Mouse (Mus musculus): ENCODE results near the gene Astn2. TPM values are rescaled to one million over a fixed set of nuclear protein-coding genes. Genes with fewer than 3 reads are reported as not detected.

The Astn2 gene
- total and polyA plus RNA-seq, 2 experiments = 0.77 to 1.2 TPM

- Histone ChIP-seq H3K27me3 (ENCODE audit: control insufficient read depth, insufficient read depth, low read length) (no peaks in the 10 kb centered on the region), H3K36me3 (ENCODE audit: control insufficient read depth, insufficient read depth, low read length) (no peaks in the 10 kb centered on the region), H3K27ac (replicated peaks; ENCODE audit: insufficient read depth, low read depth, low read length) (no peak overlapping the region), H3K4me3 (ENCODE audit: insufficient read depth, low read depth, low read length) (no peak overlapping the region), H3K9ac (ENCODE audit: low read depth, low read length) (no peak overlapping the region), H3K79me2 (ENCODE audit: control insufficient read depth, insufficient read depth, low read length) (no peaks in the 10 kb centered on the region), H3K4me1 (ENCODE audit: control insufficient read depth, insufficient read depth, low read length) (no peaks in the 10 kb centered on the region)
- WGBS = 77% methylated on average over 9 of the region's 9 CpGs
- no peak for DNase-seq (ENCODE audit: extremely low read depth, low read depth, low spot score)
- TF ChIP-seq CTCF (IDR thresholded peaks at IDR 0.05; ENCODE audit: low read depth, low read length) (no peak), POLR2A (IDR thresholded peaks at IDR 0.05; ENCODE audit: extremely low read depth, insufficient read depth, low read length) (no peak)
These were observed 564.8 kb downstream of the Astn2 start for GRCm38 (mm10) chr4:65839550-65840000.

- 70% methylated on average over 4 of the region's 4 CpGs for WGBS
- no peak for DNase-seq (ENCODE audit: extremely low read depth, low read depth, low spot score)
- TF ChIP-seq POLR2A (IDR thresholded peaks at IDR 0.05; ENCODE audit: extremely low read depth, insufficient read depth, low read length) (no peak), CTCF (IDR thresholded peaks at IDR 0.05; ENCODE audit: low read depth, low read length) (no peak)
- H3K9ac ChIP-seq (ENCODE audit: low read depth, low read length) = no peak overlapping the region
- H3K4me3 ChIP-seq (ENCODE audit: insufficient read depth, low read depth, low read length) = no peak overlapping the region
- no peaks in the 10 kb centered on the region for H3K4me1 ChIP-seq (ENCODE audit: control insufficient read depth, insufficient read depth, low read length)
- no peaks in the 10 kb centered on the region for H3K27me3 ChIP-seq (ENCODE audit: control insufficient read depth, insufficient read depth, low read length)
- no peaks in the 10 kb centered on the region for H3K36me3 ChIP-seq (ENCODE audit: control insufficient read depth, insufficient read depth, low read length)
- no peaks in the 10 kb centered on the region for H3K79me2 ChIP-seq (ENCODE audit: control insufficient read depth, insufficient read depth, low read length)
- H3K27ac ChIP-seq (replicated peaks; ENCODE audit: insufficient read depth, low read depth, low read length) = no peak overlapping the region
These were observed 565.6 kb downstream of the Astn2 start for GRCm38 (mm10) chr4:65838781-65839180.

- Histone ChIP-seq H3K4me1 (ENCODE audit: control insufficient read depth, insufficient read depth, low read length) (no peaks in the 10 kb centered on the region), H3K27ac (replicated peaks; ENCODE audit: insufficient read depth, low read depth, low read length) (no peak overlapping the region), H3K79me2 (ENCODE audit: control insufficient read depth, insufficient read depth, low read length) (no peaks in the 10 kb centered on the region), H3K36me3 (ENCODE audit: control insufficient read depth, insufficient read depth, low read length) (no peaks in the 10 kb centered on the region), H3K4me3 (ENCODE audit: insufficient read depth, low read depth, low read length) (no peak overlapping the region), H3K9ac (ENCODE audit: low read depth, low read length) (no peak overlapping the region), H3K27me3 (ENCODE audit: control insufficient read depth, insufficient read depth, low read length) (no peaks in the 10 kb centered on the region)
- TF ChIP-seq POLR2A (IDR thresholded peaks at IDR 0.05; ENCODE audit: extremely low read depth, insufficient read depth, low read length) = no peak
- TF ChIP-seq CTCF (IDR thresholded peaks at IDR 0.05; ENCODE audit: low read depth, low read length) = no peak
- WGBS = 84% methylated on average over 1 of the region's 1 CpGs
- DNase-seq (ENCODE audit: extremely low read depth, low read depth, low spot score) = no peak
These were observed 571.4 kb downstream of the Astn2 start for GRCm38 (mm10) chr4:65832971-65833370.

GRCm38 (mm10) chr4:65831872-65832271, 572.5 kb downstream of the Astn2 start:
- Histone ChIP-seq H3K4me1 (ENCODE audit: control insufficient read depth, insufficient read depth, low read length) (no peaks in the 10 kb centered on the region), H3K27me3 (ENCODE audit: control insufficient read depth, insufficient read depth, low read length) (no peaks in the 10 kb centered on the region), H3K36me3 (ENCODE audit: control insufficient read depth, insufficient read depth, low read length) (no peaks in the 10 kb centered on the region), H3K27ac (replicated peaks; ENCODE audit: insufficient read depth, low read depth, low read length) (no peak overlapping the region), H3K79me2 (ENCODE audit: control insufficient read depth, insufficient read depth, low read length) (no peaks in the 10 kb centered on the region), H3K4me3 (ENCODE audit: insufficient read depth, low read depth, low read length) (no peak overlapping the region), H3K9ac (ENCODE audit: low read depth, low read length) (no peak overlapping the region)
- TF ChIP-seq POLR2A (IDR thresholded peaks at IDR 0.05; ENCODE audit: extremely low read depth, insufficient read depth, low read length) (no peak), CTCF (IDR thresholded peaks at IDR 0.05; ENCODE audit: low read depth, low read length) (no peak)
- WGBS = 75% methylated on average over 3 of the region's 3 CpGs
- no peak for DNase-seq (ENCODE audit: extremely low read depth, low read depth, low spot score)

- TF ChIP-seq POLR2A (IDR thresholded peaks at IDR 0.05; ENCODE audit: extremely low read depth, insufficient read depth, low read length) = no peak
- no peak for TF ChIP-seq CTCF (IDR thresholded peaks at IDR 0.05; ENCODE audit: low read depth, low read length)
- no peak overlapping the region for H3K27ac ChIP-seq (replicated peaks; ENCODE audit: insufficient read depth, low read depth, low read length)
- H3K4me3 ChIP-seq (ENCODE audit: insufficient read depth, low read depth, low read length) = no peak overlapping the region
- DNase-seq (ENCODE audit: extremely low read depth, low read depth, low spot score) = no peak
- no peaks in the 10 kb centered on the region for H3K4me1 ChIP-seq (ENCODE audit: control insufficient read depth, insufficient read depth, low read length)
- WGBS = 11% methylated on average over 3 of the region's 3 CpGs
- no peaks in the 10 kb centered on the region for H3K79me2 ChIP-seq (ENCODE audit: control insufficient read depth, insufficient read depth, low read length)
- H3K9ac ChIP-seq (ENCODE audit: low read depth, low read length) = no peak overlapping the region
- H3K36me3 ChIP-seq (ENCODE audit: control insufficient read depth, insufficient read depth, low read length) = no peaks in the 10 kb centered on the region
- no peaks in the 10 kb centered on the region for H3K27me3 ChIP-seq (ENCODE audit: control insufficient read depth, insufficient read depth, low read length)
These were observed 573.9 kb downstream of the Astn2 start for GRCm38 (mm10) chr4:65830495-65830894.

GRCm38 (mm10) chr4:65821070-65821469, 583.3 kb downstream of the Astn2 start:
- Histone ChIP-seq H3K36me3 (ENCODE audit: control insufficient read depth, insufficient read depth, low read length) (no peaks in the 10 kb centered on the region), H3K4me1 (ENCODE audit: control insufficient read depth, insufficient read depth, low read length) (no peaks in the 10 kb centered on the region; the same call in 1 of the 2 replicates), H3K4me3 (ENCODE audit: insufficient read depth, low read depth, low read length) (no peak overlapping the region), H3K9ac (ENCODE audit: low read depth, low read length) (no peak overlapping the region), H3K27me3 (ENCODE audit: control insufficient read depth, insufficient read depth, low read length) (no peaks in the 10 kb centered on the region), H3K79me2 (ENCODE audit: control insufficient read depth, insufficient read depth, low read length) (no peaks in the 10 kb centered on the region), H3K27ac (replicated peaks; ENCODE audit: insufficient read depth, low read depth, low read length) (no peak overlapping the region)
- DNase-seq (ENCODE audit: extremely low read depth, low read depth, low spot score) = no peak
- TF ChIP-seq CTCF (IDR thresholded peaks at IDR 0.05; ENCODE audit: low read depth, low read length) = no peak
- no peak for TF ChIP-seq POLR2A (IDR thresholded peaks at IDR 0.05; ENCODE audit: extremely low read depth, insufficient read depth, low read length)
- WGBS = 82% methylated on average over 2 of the region's 2 CpGs

Measured in liver, adult 2 months (tissue).